Mouse (Mus musculus) embryonic facial prominence, embryonic 15.5 days (tissue): ENCODE data around the gene Shisal2b. TPM values are rescaled to one million over a fixed set of nuclear protein-coding genes. Genes with fewer than 3 reads are reported as not detected.

Source experiments
- ATAC-seq: fragments of 200-750 bp; cut with Nextera tagmentation; 2 replicates; pipeline ENCODE4 v1.8.0; 2017; ENCODE audit warnings: low read depth, moderate TSS enrichment; ENCODE audit not compliant: insufficient number of reproducible peaks, low FRiP score, low TSS enrichment
- H3K27ac ChIP-seq: fragments of 300-500 bp; sonication (generic); replicated peaks from 2 replicates; pipeline ENCODE4 v1.5.1; 2015; ENCODE audit warnings: mild to moderate bottlenecking, inconsistent platforms
- H3K27me3 ChIP-seq: fragments of 300-500 bp; sonication (generic); 2 replicates; pipeline ENCODE4 v1.6.1; 2015; ENCODE audit warnings: inconsistent platforms
- H3K36me3 ChIP-seq: fragments of 300-500 bp; sonication (generic); 2 replicates; pipeline ENCODE4 v1.6.1; 2015; ENCODE audit warnings: mild to moderate bottlenecking, inconsistent platforms
- H3K4me1 ChIP-seq: fragments of 300-500 bp; sonication (generic); 2 replicates; pipeline ENCODE4 v1.6.1; 2015; ENCODE audit warnings: inconsistent platforms
- H3K4me2 ChIP-seq: fragments of 300-500 bp; sonication (generic); replicated peaks from 2 replicates; pipeline ENCODE4 v1.6.1; 2015; ENCODE audit warnings: mild to moderate bottlenecking, inconsistent platforms
- H3K4me3 ChIP-seq: fragments of 300-500 bp; sonication (generic); replicated peaks from 2 replicates; pipeline ENCODE4 v1.5.1; 2015; ENCODE audit warnings: mild to moderate bottlenecking, inconsistent platforms
- H3K9ac ChIP-seq: fragments of 300-500 bp; sonication (generic); 2 replicates; pipeline ENCODE4 v1.6.1; 2015; ENCODE audit warnings: inconsistent platforms
- H3K9me3 ChIP-seq: fragments of 300-500 bp; sonication (generic); replicated peaks from 2 replicates; pipeline ENCODE4 v1.6.1; 2016; ENCODE audit warnings: inconsistent platforms
- WGBS: fragments of 180-500 bp; shearing (Covaris S2); methylation state at CpG from one replicate; pipeline ENCODE4 v1.1.7; 2015; 5-methylcytosine and 5-hydroxymethylcytosine counted together
- polyA plus RNA-seq: library from polyadenylated mRNA; unstranded; fragments of >200 nt; fragmentation: Nextera tagmentation; extraction: Ambion mirVana; gene quantifications from 2 replicates; pipeline ENCODE4 v1.2.1, GENCODE M21; 2015

The Shisal2b gene
- polyA plus RNA-seq, 1 experiment from 2014 or later: 0.35 TPM

DNA sequence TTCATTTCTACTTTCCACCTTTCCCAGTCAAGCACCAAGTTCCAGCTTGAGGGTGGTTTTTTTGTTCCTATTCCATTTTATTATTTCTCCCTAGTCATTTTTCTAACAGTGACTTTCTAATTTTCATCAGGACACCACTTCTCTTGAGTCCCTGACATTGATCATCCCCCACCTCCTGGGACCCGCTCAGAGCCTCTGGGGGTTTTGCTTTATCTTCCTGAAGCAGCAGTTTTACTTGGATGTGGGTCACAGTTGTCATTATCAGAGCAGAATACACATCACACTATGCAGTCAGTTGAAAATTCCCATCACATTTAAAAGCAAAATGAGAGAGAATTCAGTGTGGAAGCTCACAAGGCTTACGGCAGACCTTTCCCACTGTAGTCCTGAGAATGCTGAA lies 10.0 kb downstream of the Shisal2b start:
- Histone ChIP-seq H3K4me2 (no peak overlapping the region), H3K27me3 (no peaks in the 10 kb centered on the region), H3K9me3 (no peaks in the 10 kb centered on the region), H3K27ac (no peak overlapping the region), H3K4me3 (no peak overlapping the region), H3K9ac (no peak overlapping the region), H3K4me1 (no peaks in the 10 kb centered on the region), H3K36me3 (no peaks in the 10 kb centered on the region)
- 78% methylated on average over 2 of the region's 2 CpGs for WGBS
- ATAC-seq: no peak

GRCm38 (mm10) chr13:104843295-104844089 lies 20.2 kb downstream of the Shisal2b start:
- no peak overlapping the region for H3K4me3 ChIP-seq
- no peak overlapping the region for H3K4me2 ChIP-seq
- H3K27ac ChIP-seq: no peak overlapping the region
- H3K4me1 ChIP-seq: no peaks in the 10 kb centered on the region
- H3K36me3 ChIP-seq: peaks cover 4% of the 10 kb centered on the region
- no peaks in the 10 kb centered on the region for H3K9me3 ChIP-seq
- no peak overlapping the region for H3K9ac ChIP-seq
- no peaks in the 10 kb centered on the region for H3K27me3 ChIP-seq
- WGBS: 86% methylated on average over 13 of the region's 13 CpGs
- ATAC-seq: no peak

DNA sequence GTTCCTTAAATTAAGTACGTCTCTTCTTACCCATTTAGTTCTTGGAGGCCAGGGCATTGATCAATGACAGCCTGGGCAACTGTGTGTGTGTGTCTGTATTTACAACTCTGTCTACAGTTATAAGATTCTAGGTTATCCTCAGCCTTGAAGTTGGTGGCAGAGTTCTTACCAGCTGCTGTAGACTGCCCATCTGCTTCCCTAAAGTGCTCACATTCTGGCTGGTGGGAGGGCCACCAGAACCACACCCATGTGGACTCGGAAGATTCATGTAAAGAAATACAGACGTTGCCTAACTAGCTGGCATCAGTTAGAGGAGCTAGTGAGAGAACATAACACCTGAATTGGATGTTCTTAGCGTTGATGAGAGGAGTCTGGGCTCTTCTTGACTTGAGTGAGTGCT lies 21.8 kb downstream of the Shisal2b start:
- H3K27ac ChIP-seq: no peak overlapping the region
- H3K27me3 ChIP-seq: no peaks in the 10 kb centered on the region
- no peaks in the 10 kb centered on the region for H3K4me1 ChIP-seq
- H3K4me3 ChIP-seq: no peak overlapping the region
- H3K36me3 ChIP-seq: peaks cover 10% of the 10 kb centered on the region
- no peak overlapping the region for H3K9ac ChIP-seq
- no peak overlapping the region for H3K4me2 ChIP-seq
- 63% methylated on average over 4 of the region's 4 CpGs for WGBS
- ATAC-seq: no peak
- no peaks in the 10 kb centered on the region for H3K9me3 ChIP-seq

GRCm38 (mm10) chr13:104837628-104838027 lies 26.1 kb downstream of the Shisal2b start:
- Histone ChIP-seq H3K27ac (no peak overlapping the region), H3K4me3 (no peak overlapping the region), H3K9ac (no peak overlapping the region), H3K36me3 (peaks cover 35% of the 10 kb centered on the region), H3K4me2 (no peak overlapping the region), H3K4me1 (no peaks in the 10 kb centered on the region), H3K27me3 (no peaks in the 10 kb centered on the region), H3K9me3 (no peaks in the 10 kb centered on the region)
- 81% methylated on average over 7 of the region's 7 CpGs for WGBS
- ATAC-seq: no peak

- no peak overlapping the region for H3K9ac ChIP-seq
- no peaks in the 10 kb centered on the region for H3K4me1 ChIP-seq
- no peak overlapping the region for H3K27ac ChIP-seq
- ATAC-seq: no peak
- no peaks in the 10 kb centered on the region for H3K27me3 ChIP-seq
- no peak overlapping the region for H3K4me2 ChIP-seq
- H3K9me3 ChIP-seq: no peaks in the 10 kb centered on the region
- WGBS: 95% methylated on average over 13 of the region's 13 CpGs
- peaks cover 61% of the 10 kb centered on the region for H3K36me3 ChIP-seq
- no peak overlapping the region for H3K4me3 ChIP-seq
These were observed 30.9 kb downstream of the Shisal2b start for GRCm38 (mm10) chr13:104832811-104833210.

DNA sequence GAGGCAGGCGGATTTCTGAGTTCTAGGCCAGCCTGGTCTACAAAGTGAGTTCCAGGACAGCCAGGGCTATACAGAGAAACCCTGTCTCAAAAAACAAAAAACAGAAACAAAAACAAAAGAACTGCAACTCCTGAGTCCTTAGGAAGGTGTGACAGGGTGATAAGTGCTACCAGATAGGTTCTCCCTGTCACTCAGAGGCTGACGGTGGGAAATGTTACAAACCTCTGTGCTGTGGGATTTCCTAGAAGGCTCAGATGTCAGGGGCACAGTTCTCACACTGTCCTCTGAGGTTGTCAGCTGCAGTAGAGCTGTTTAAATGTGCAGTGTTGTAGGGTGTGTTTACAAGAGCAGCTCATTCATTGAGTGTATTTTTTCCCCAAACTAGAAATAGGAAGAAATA lies 38.2 kb downstream of the Shisal2b start:
- 64% methylated on average over 2 of the region's 2 CpGs for WGBS
- H3K4me3 ChIP-seq: no peak overlapping the region
- ATAC-seq: no peak
- H3K9me3 ChIP-seq: no peaks in the 10 kb centered on the region
- H3K4me2 ChIP-seq: no peak overlapping the region
- no peak overlapping the region for H3K27ac ChIP-seq
- peaks cover 6% of the 10 kb centered on the region; the same call in 1 of the 2 replicates for H3K4me1 ChIP-seq
- no peaks in the 10 kb centered on the region for H3K27me3 ChIP-seq
- H3K9ac ChIP-seq: no peak overlapping the region
- peaks cover 31% of the 10 kb centered on the region for H3K36me3 ChIP-seq

- Histone ChIP-seq H3K4me3 (no peak overlapping the region), H3K4me1 (peaks cover 16% of the 10 kb centered on the region; the same call in 1 of the 2 replicates), H3K36me3 (peaks cover 8% of the 10 kb centered on the region), H3K9me3 (no peaks in the 10 kb centered on the region), H3K27me3 (no peaks in the 10 kb centered on the region), H3K4me2 (peak overlapping the region; percentile 19), H3K9ac (no peak overlapping the region), H3K27ac (peak overlapping the region; percentile 28; the same call in 1 of the 2 replicates)
- WGBS: 14% methylated on average over 8 of the region's 8 CpGs
- peak; percentile 47; the same call in 1 of the 2 replicates for ATAC-seq
These were observed 41.3 kb downstream of the Shisal2b start for GRCm38 (mm10) chr13:104822411-104822838.

DNA sequence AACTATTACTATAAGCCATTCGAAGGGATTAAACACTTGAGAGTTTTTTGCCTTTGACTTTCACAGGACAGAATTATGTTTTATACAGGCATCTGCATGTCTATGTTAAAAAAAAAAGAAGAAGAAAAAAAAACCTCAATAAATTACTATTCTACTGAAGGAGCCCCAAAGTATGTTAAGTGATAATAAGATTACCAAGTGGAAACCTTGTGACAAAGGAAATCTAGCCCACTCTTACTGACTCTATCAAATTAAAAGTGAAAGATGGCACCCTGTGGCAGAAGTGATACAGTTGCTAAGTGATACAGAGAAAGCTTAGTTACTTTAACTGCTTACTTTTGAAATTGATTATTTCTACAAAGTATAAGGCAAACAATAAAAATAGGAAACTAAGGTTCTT lies 41.8 kb downstream of the Shisal2b start:
- Histone ChIP-seq H3K27me3 (no peaks in the 10 kb centered on the region), H3K9me3 (no peaks in the 10 kb centered on the region), H3K4me2 (peak overlapping the region; percentile 19; the same call in 1 of the 2 replicates), H3K27ac (no peak overlapping the region), H3K4me3 (no peak overlapping the region), H3K36me3 (peaks cover 4% of the 10 kb centered on the region), H3K9ac (no peak overlapping the region), H3K4me1 (peaks cover 16% of the 10 kb centered on the region; the same call in 1 of the 2 replicates)
- 77% methylated on average over 1 of the region's 1 CpGs for WGBS
- ATAC-seq: no peak

DNA sequence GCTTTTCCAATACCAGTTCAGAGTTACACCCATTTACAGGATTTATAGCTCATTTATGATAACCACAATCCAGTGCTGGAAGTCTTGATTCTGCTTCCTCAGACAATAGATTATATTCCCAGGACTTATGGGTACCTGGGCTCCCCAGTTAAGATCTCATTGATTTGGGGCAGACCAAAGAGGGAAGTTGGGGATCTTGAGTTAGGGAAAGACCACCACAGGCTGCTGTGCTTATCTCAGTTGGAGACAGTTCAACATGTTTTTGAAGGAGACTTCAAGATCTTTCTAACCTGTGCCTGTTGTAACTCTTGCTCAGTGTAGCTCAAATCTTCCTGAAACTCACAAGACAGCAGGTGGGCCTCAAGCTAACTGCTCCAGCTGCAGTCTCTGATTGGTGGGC lies 42.5 kb downstream of the Shisal2b start:
- Histone ChIP-seq H3K9ac (no peak overlapping the region), H3K4me3 (no peak overlapping the region), H3K9me3 (no peaks in the 10 kb centered on the region), H3K4me1 (peaks cover 16% of the 10 kb centered on the region; the same call in 1 of the 2 replicates), H3K36me3 (0 out of 2 replicates have a peak, but pooled peaks cover 3% of the 10 kb centered on the region), H3K4me2 (no peak overlapping the region), H3K27ac (no peak overlapping the region), H3K27me3 (no peaks in the 10 kb centered on the region)
- ATAC-seq: no peak

- 0 out of 2 replicates have a peak overlapping the region, but pooled peaks have one; percentile 80 for H3K27ac ChIP-seq
- whole genome bisulfite sequencing: 51% methylated on average over 12 of the region's 12 CpGs
These were observed 46.0 kb downstream of the Shisal2b start for GRCm38 (mm10) chr13:104817696-104818095.

GRCm38 (mm10) chr13:104816635-104817571 lies 46.8 kb downstream of the Shisal2b start, which contains the start of gene Cwc27:
TSS of gene Cwc27 (minus strand) at chr13:104817142.
- H3K4me1 ChIP-seq: peaks cover 14% of the 10 kb centered on the region

More at GRCm38 (mm10) chr13:104817696-104818095, 46.0 kb downstream of the Shisal2b start:
- Histone ChIP-seq H3K9ac (peak overlapping the region; percentile 73), H3K4me1 (peaks cover 20% of the 10 kb centered on the region), H3K4me2 (peak overlapping the region; percentile 59), H3K27me3 (no peaks in the 10 kb centered on the region), H3K4me3 (peak overlapping the region; percentile 68), H3K36me3 (0 out of 2 replicates have a peak, but pooled peaks cover 3% of the 10 kb centered on the region), H3K9me3 (no peaks in the 10 kb centered on the region)
- ATAC-seq: no peak

More at GRCm38 (mm10) chr13:104816635-104817571, 46.8 kb downstream of the Shisal2b start, which contains the start of gene Cwc27:
- H3K4me2 ChIP-seq: peak within 1 kb of the TSS; percentile 59
- H3K27me3 ChIP-seq: no peaks in the 10 kb centered on the region
- peak within 1 kb of the TSS; percentile 80 for H3K27ac ChIP-seq
- WGBS: under 1% methylated on average over 50 of the region's 50 CpGs
- peak within 1 kb of the TSS; percentile 68 for H3K4me3 ChIP-seq
- no peaks in the 10 kb centered on the region for H3K9me3 ChIP-seq
- H3K36me3 ChIP-seq: 0 out of 2 replicates have a peak, but pooled peaks cover 3% of the 10 kb centered on the region
- ATAC-seq: peak; percentile 94
- H3K9ac ChIP-seq: peak within 1 kb of the TSS; percentile 73
